Mouse (Mus musculus) olfactory bulb, adult 2 months (tissue): ENCODE data around the gene Foxp1.

Experiments
- CTCF ChIP-seq: fragments of 200-500 bp; IDR thresholded peaks from 2 replicates; pipeline ENCODE4 v1.5.1; 2012; ENCODE audit warnings: low read depth, mild to moderate bottlenecking, low read length, moderate library complexity; ENCODE audit not compliant: insufficient read depth
- POLR2A ChIP-seq: fragments of 200-500 bp; IDR thresholded peaks from 2 replicates; pipeline ENCODE4 v1.6.1; 2012; ENCODE audit warnings: mild to moderate bottlenecking, low read depth, low read length, moderate library complexity; ENCODE audit not compliant: insufficient read depth

DNA sequence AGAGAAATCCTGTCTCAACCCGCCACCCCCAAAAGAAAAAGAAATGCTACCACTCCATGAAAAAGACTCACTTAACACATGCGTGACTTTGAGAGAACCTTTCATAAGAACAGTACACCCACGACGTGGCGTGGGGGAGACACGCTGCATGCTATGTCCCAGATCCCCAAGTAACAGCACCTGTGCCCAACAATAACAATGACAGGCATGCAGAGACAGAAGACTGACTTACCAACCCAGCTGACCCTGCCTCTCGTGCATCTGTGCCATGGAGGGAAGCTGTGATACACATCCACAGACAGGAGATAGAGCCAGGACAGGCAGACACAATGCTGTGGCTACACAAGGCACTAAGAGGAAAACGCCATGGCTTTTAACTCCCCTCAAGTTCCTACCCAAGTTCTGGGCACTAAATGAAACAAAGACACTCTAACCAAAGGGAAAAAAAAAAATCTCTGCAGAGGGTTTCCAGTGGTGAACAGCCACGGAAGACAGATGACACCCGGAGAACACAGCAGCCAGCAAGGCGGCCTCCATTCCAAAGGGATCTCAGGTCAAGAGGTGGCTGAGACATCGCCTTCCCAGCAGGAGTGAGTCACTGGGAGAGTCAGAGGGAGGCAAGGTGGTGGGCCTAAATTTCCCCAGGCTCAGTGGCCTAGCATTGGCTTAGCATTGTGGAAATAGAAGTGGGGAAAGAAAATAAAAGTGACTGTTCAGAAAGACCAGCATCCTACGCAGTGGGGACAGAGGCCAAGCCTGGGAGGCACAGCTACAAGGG is 43.5 kb downstream of the Foxp1 start:
- TF ChIP-seq POLR2A, result no peak
- TF ChIP-seq CTCF, result no peak
